8 mouse cellular contexts compared by ENCODE assay signal in genomic region chr4:126148161-126148961, GRCm38 (mm10). TPM values are rescaled to one million over a fixed set of nuclear protein-coding genes. Genes with fewer than 3 reads are reported as not detected.
A peak's percentile ranks its signal among the peaks of the same experiment; 100 is the strongest.
DNase-seq lines count a peak whose midpoint lies in the region; ATAC-seq and TF ChIP-seq lines count a peak whose summit lies in the region.

No protein-coding gene starts in this region.

- H3K4me3 ChIP-seq in cerebellum, adult 2 months (replicated peaks; ENCODE audit: insufficient read depth, low read depth, low read length), result peak overlapping the region; percentile 3
- peak overlapping the region; percentile 44 for H3K4me3 ChIP-seq in forebrain, embryonic 11.5 days (ENCODE audit: low read depth, low read length)
- H3K4me3 ChIP-seq in limb, embryonic 10.5 days, result peak overlapping the region; percentile 86
- peak overlapping the region; percentile 61 for H3K4me3 ChIP-seq in midbrain, embryonic 10.5 days
- H3K4me3 ChIP-seq in stomach, postnatal 0 days (ENCODE audit: low read depth, low read length), result peak overlapping the region; percentile 60

- H3K9me3 ChIP-seq in forebrain, embryonic 11.5 days (ENCODE audit: control insufficient read depth, low read length), result no peaks in the 10 kb centered on the region
- H3K9me3 ChIP-seq in limb, embryonic 10.5 days (replicated peaks), result no peaks in the 10 kb centered on the region
- H3K9me3 ChIP-seq in midbrain, embryonic 10.5 days (replicated peaks), result no peaks in the 10 kb centered on the region
- no peaks in the 10 kb centered on the region for H3K9me3 ChIP-seq in stomach, postnatal 0 days (ENCODE audit: control insufficient read depth, low read length)

- H3K4me2 ChIP-seq in forebrain, embryonic 11.5 days (ENCODE audit: low read depth, low read length, severe bottlenecking), result peak overlapping the region; percentile 71
- H3K4me2 ChIP-seq in stomach, postnatal 0 days (replicated peaks; ENCODE audit: low read depth), result peak overlapping the region; percentile 72

- 0 out of 2 replicates have a peak, but pooled peaks cover 2% of the 10 kb centered on the region for H3K27me3 ChIP-seq in cerebellum, adult 2 months (ENCODE audit: control insufficient read depth, insufficient read depth, low read length)
- peaks cover 28% of the 10 kb centered on the region for H3K27me3 ChIP-seq in forebrain, embryonic 11.5 days (ENCODE audit: control insufficient read depth, insufficient read depth, low read length)
- H3K27me3 ChIP-seq in limb, embryonic 10.5 days (ENCODE audit: low read depth, poor library complexity, severe bottlenecking), result no peaks in the 10 kb centered on the region
- H3K27me3 ChIP-seq in midbrain, embryonic 10.5 days (ENCODE audit: low read depth, poor library complexity, severe bottlenecking), result peaks cover 65% of the 10 kb centered on the region
- no peaks in the 10 kb centered on the region for H3K27me3 ChIP-seq in stomach, postnatal 0 days (ENCODE audit: control insufficient read depth, insufficient read depth, low read length)

- H3K4me1 ChIP-seq in cerebellum, adult 2 months (ENCODE audit: control insufficient read depth, insufficient read depth, low read length), result 0 out of 2 replicates have a peak, but pooled peaks cover 7% of the 10 kb centered on the region
- H3K4me1 ChIP-seq in forebrain, embryonic 11.5 days (replicated peaks; ENCODE audit: control insufficient read depth, insufficient read depth, low read length), result peaks cover 7% of the 10 kb centered on the region
- H3K4me1 ChIP-seq in limb, embryonic 10.5 days, result peaks cover 79% of the 10 kb centered on the region
- peaks cover 47% of the 10 kb centered on the region for H3K4me1 ChIP-seq in midbrain, embryonic 10.5 days
- H3K4me1 ChIP-seq in stomach, postnatal 0 days (replicated peaks; ENCODE audit: control insufficient read depth, insufficient read depth), result peaks cover 4% of the 10 kb centered on the region; the same call in 1 of the 2 replicates

- no peak for DNase-seq in cerebellum, adult 2 months
- DNase-seq in cerebellum, postnatal 4 days (ENCODE audit: low spot score in 2 of 2), result no peak
- DNase-seq in forebrain, embryonic 11.5 days (ENCODE audit: low spot score), result peak; percentile 75
- peak; percentile 70 for DNase-seq in heart, postnatal 25 days (ENCODE audit: low spot score)
- peak; percentile 83 for DNase-seq in limb, embryonic 10.5 days (ENCODE audit: low spot score)
- DNase-seq in midbrain, embryonic 10.5 days (ENCODE audit: low spot score), result peak; percentile 57
- DNase-seq in stomach, postnatal 0 days (ENCODE audit: low spot score), result peak; percentile 76
- DNase-seq in right cerebral cortex, postnatal 14 days, result no peak

- peak; percentile 39 for TF ChIP-seq EP300 in stomach, postnatal 0 days (optimal IDR thresholded peaks at IDR 0.05)

- no peak for TF ChIP-seq POLR2A in cerebellum, adult 2 months (IDR thresholded peaks at IDR 0.05; ENCODE audit: borderline replicate concordance, insufficient read depth, low read length)

- intact Hi-C loops in heart, postnatal 25 days (cut with DNase I), result loop anchor here (5.0 kb wide), 1 partner anchor 36 kb away; no protein-coding TSS in a partner anchor

- TF ChIP-seq CTCF in cerebellum, adult 2 months (IDR thresholded peaks at IDR 0.05; ENCODE audit: borderline replicate concordance, insufficient read depth, low read depth, low read length), result no peak
- peak; percentile 15; the same call in 1 of the 2 replicates for TF ChIP-seq CTCF in stomach, postnatal 0 days (IDR thresholded peaks at IDR 0.05; ENCODE audit: low read depth)

- 6% methylated on average over 63 of the region's 67 CpGs for WGBS in cerebellum, adult 2 months
- WGBS in forebrain, embryonic 11.5 days, result 1% methylated on average over 63 of the region's 67 CpGs
- WGBS in limb, embryonic 10.5 days, result under 1% methylated on average over 67 of the region's 67 CpGs
- WGBS in midbrain, embryonic 10.5 days, result under 1% methylated on average over 61 of the region's 67 CpGs
- under 1% methylated on average over 62 of the region's 67 CpGs for WGBS in stomach, postnatal 0 days

- peak overlapping the region; percentile 52 for H3K9ac ChIP-seq in forebrain, embryonic 11.5 days (ENCODE audit: low read length)
- H3K9ac ChIP-seq in stomach, postnatal 0 days (ENCODE audit: low read length), result peak overlapping the region; percentile 75

- no peaks in the 10 kb centered on the region for H3K36me3 ChIP-seq in forebrain, embryonic 11.5 days (ENCODE audit: control insufficient read depth, insufficient read depth, low read length)
- H3K36me3 ChIP-seq in limb, embryonic 10.5 days, result peaks cover 35% of the 10 kb centered on the region
- H3K36me3 ChIP-seq in midbrain, embryonic 10.5 days, result no peaks in the 10 kb centered on the region
- peaks cover 3% of the 10 kb centered on the region; the same call in 1 of the 2 replicates for H3K36me3 ChIP-seq in stomach, postnatal 0 days (ENCODE audit: control insufficient read depth, insufficient read depth, low read length)

- no peak overlapping the region for H3K27ac ChIP-seq in cerebellum, adult 2 months (ENCODE audit: insufficient read depth, low read length)
- H3K27ac ChIP-seq in forebrain, embryonic 11.5 days (ENCODE audit: low read depth, low read length), result no peak overlapping the region
- peak overlapping the region; percentile 98 for H3K27ac ChIP-seq in limb, embryonic 10.5 days
- H3K27ac ChIP-seq in midbrain, embryonic 10.5 days (replicated peaks), result peak overlapping the region; percentile 80
- H3K27ac ChIP-seq in stomach, postnatal 0 days (replicated peaks), result peak overlapping the region; percentile 90

- peak; percentile 25; the same call in 1 of the 2 replicates for ATAC-seq in forebrain, embryonic 11.5 days (replicated peaks; ENCODE audit: low FRiP score)
- peak; percentile 68 for ATAC-seq in stomach, postnatal 0 days (ENCODE audit: low FRiP score, low TSS enrichment)

RNA-seq across cellular contexts. Expression of gene Eva1b, which starts 0.8 kb away (rescaled TPM):
- 9.0 and 9.2 TPM in 2 replicates for polyA plus RNA-seq in cerebellum, adult 2 months (2012; rRNA removed)
- polyA plus RNA-seq in forebrain, embryonic 11.5 days (2014; fragmentation: Nextera tagmentation; extraction: Ambion mirVana), result 18.6 and 19.0 TPM in 2 replicates
- 10 to 100 TPM; 15.2 to 17.6 TPM for total RNA-seq in heart, postnatal 25 days (2021)
- polyA plus RNA-seq in limb, embryonic 10.5 days (2016; fragmentation: Nextera tagmentation; extraction: Ambion mirVana), result 72.7 and 82.2 TPM in 2 replicates
- polyA plus RNA-seq in midbrain, embryonic 10.5 days (2016; fragmentation: Nextera tagmentation; extraction: Ambion mirVana), result 22.1 and 25.0 TPM in 2 replicates
- 39.7 and 39.9 TPM in 2 replicates for polyA plus RNA-seq in stomach, postnatal 0 days (2015; fragmentation: Nextera tagmentation; extraction: Ambion mirVana)

RNA-seq across cellular contexts. Expression of gene Sh3d21, which starts 14.9 kb away (rescaled TPM):
- 1.6 and 2.0 TPM in 2 replicates for polyA plus RNA-seq in cerebellum, adult 2 months (2012; rRNA removed)
- polyA plus RNA-seq in forebrain, embryonic 11.5 days (2014; fragmentation: Nextera tagmentation; extraction: Ambion mirVana), result 1.6 TPM in 2 replicates
- total RNA-seq in heart, postnatal 25 days (2021), result 1 to 10 TPM; 1.9 to 3.1 TPM
- 2.9 and 4.7 TPM in 2 replicates for polyA plus RNA-seq in limb, embryonic 10.5 days (2016; fragmentation: Nextera tagmentation; extraction: Ambion mirVana)
- polyA plus RNA-seq in midbrain, embryonic 10.5 days (2016; fragmentation: Nextera tagmentation; extraction: Ambion mirVana), result 0.79 and 1.3 TPM in 2 replicates
- polyA plus RNA-seq in stomach, postnatal 0 days (2015; fragmentation: Nextera tagmentation; extraction: Ambion mirVana), result 8.4 and 12.0 TPM in 2 replicates

RNA-seq across cellular contexts. Expression of gene Stk40, which starts 44.6 kb away (rescaled TPM):
- polyA plus RNA-seq in cerebellum, adult 2 months (2012; rRNA removed), result 23.3 and 24.9 TPM in 2 replicates
- polyA plus RNA-seq in forebrain, embryonic 11.5 days (2014; fragmentation: Nextera tagmentation; extraction: Ambion mirVana), result 37.4 and 37.5 TPM in 2 replicates
- 10 to 100 TPM; 37.6 to 38.7 TPM for total RNA-seq in heart, postnatal 25 days (2021)
- 48.2 and 52.1 TPM in 2 replicates for polyA plus RNA-seq in limb, embryonic 10.5 days (2016; fragmentation: Nextera tagmentation; extraction: Ambion mirVana)
- polyA plus RNA-seq in midbrain, embryonic 10.5 days (2016; fragmentation: Nextera tagmentation; extraction: Ambion mirVana), result 45.0 and 48.9 TPM in 2 replicates
- polyA plus RNA-seq in stomach, postnatal 0 days (2015; fragmentation: Nextera tagmentation; extraction: Ambion mirVana), result 17.3 and 20.2 TPM in 2 replicates

RNA-seq across cellular contexts. Expression of gene Lsm10, which starts 51.9 kb away (rescaled TPM):
- polyA plus RNA-seq in cerebellum, adult 2 months (2012; rRNA removed), result 21.4 and 28.8 TPM in 2 replicates
- polyA plus RNA-seq in forebrain, embryonic 11.5 days (2014; fragmentation: Nextera tagmentation; extraction: Ambion mirVana), result 43.0 and 44.4 TPM in 2 replicates
- total RNA-seq in heart, postnatal 25 days (2021), result 10 to 100 TPM; 10.7 to 12.1 TPM
- polyA plus RNA-seq in limb, embryonic 10.5 days (2016; fragmentation: Nextera tagmentation; extraction: Ambion mirVana), result 41.3 and 48.0 TPM in 2 replicates
- 48.6 and 49.1 TPM in 2 replicates for polyA plus RNA-seq in midbrain, embryonic 10.5 days (2016; fragmentation: Nextera tagmentation; extraction: Ambion mirVana)
- 41.8 and 46.5 TPM in 2 replicates for polyA plus RNA-seq in stomach, postnatal 0 days (2015; fragmentation: Nextera tagmentation; extraction: Ambion mirVana)

RNA-seq across cellular contexts. Expression of gene Thrap3, which starts 54.2 kb away (rescaled TPM):
- polyA plus RNA-seq in cerebellum, adult 2 months (2012; rRNA removed), result 122 TPM in 2 replicates
- polyA plus RNA-seq in forebrain, embryonic 11.5 days (2014; fragmentation: Nextera tagmentation; extraction: Ambion mirVana), result 251 and 263 TPM in 2 replicates
- 100 to 1,000 TPM; 108 to 111 TPM for total RNA-seq in heart, postnatal 25 days (2021)
- 263 and 287 TPM in 2 replicates for polyA plus RNA-seq in limb, embryonic 10.5 days (2016; fragmentation: Nextera tagmentation; extraction: Ambion mirVana)
- polyA plus RNA-seq in midbrain, embryonic 10.5 days (2016; fragmentation: Nextera tagmentation; extraction: Ambion mirVana), result 244 and 256 TPM in 2 replicates
- polyA plus RNA-seq in stomach, postnatal 0 days (2015; fragmentation: Nextera tagmentation; extraction: Ambion mirVana), result 70.3 and 78.7 TPM in 2 replicates

Comparison
In these comparisons a context has a peak if more than half of its experiments do, and no peak if none do; other contexts are left out.
1. DNase-seq: peak in forebrain, embryonic 11.5 days (single experiment), heart, postnatal 25 days (single experiment), limb, embryonic 10.5 days (single experiment), midbrain, embryonic 10.5 days (single experiment) and stomach, postnatal 0 days (single experiment); none in cerebellum, adult 2 months (0 of 2), cerebellum, postnatal 4 days (0 of 2) and right cerebral cortex, postnatal 14 days (single experiment).
2. H3K27ac ChIP-seq: peak in limb, embryonic 10.5 days (single experiment), midbrain, embryonic 10.5 days (single experiment) and stomach, postnatal 0 days (single experiment); none in cerebellum, adult 2 months (single experiment) and forebrain, embryonic 11.5 days (single experiment).
3. H3K4me3 ChIP-seq: peak in every context shown above with its lines; median percentile 86 in limb, embryonic 10.5 days; 61 in midbrain, embryonic 10.5 days; 60 in stomach, postnatal 0 days; 44 in forebrain, embryonic 11.5 days; 3 in cerebellum, adult 2 months.